Mouse (Mus musculus): ENCODE data around the gene Grid2.

The Grid2 gene

GRCm38 (mm10) chr6:64073406-64073805 lies 817.7 kb downstream of the Grid2 start:
- DNase-seq: no peak

GRCm38 (mm10) chr6:64077911-64078310 lies 822.2 kb downstream of the Grid2 start:
- no peak for DNase-seq

- no peak for DNase-seq
Measured at GRCm38 (mm10) chr6:64098662-64099061, 843.0 kb downstream of the Grid2 start.

- DNase-seq: no peak
Measured at GRCm38 (mm10) chr6:64114594-64114993, 858.9 kb downstream of the Grid2 start.

- no peak for DNase-seq
Measured at GRCm38 (mm10) chr6:64136275-64136674, 880.6 kb downstream of the Grid2 start.

- no peak for DNase-seq
Measured at GRCm38 (mm10) chr6:64148613-64149012, 892.9 kb downstream of the Grid2 start.

- no peak for DNase-seq
Measured at GRCm38 (mm10) chr6:64174995-64175612, 919.4 kb downstream of the Grid2 start.

GRCm38 (mm10) chr6:64193646-64194045 lies 938.0 kb downstream of the Grid2 start:
- no peak for DNase-seq

- no peak for DNase-seq
Measured at GRCm38 (mm10) chr6:64202396-64203122, 946.9 kb downstream of the Grid2 start.

- DNase-seq: peak; percentile 9 to 54
Measured at GRCm38 (mm10) chr6:64236351-64236750, 980.7 kb downstream of the Grid2 start.

- no peak for DNase-seq
Measured at GRCm38 (mm10) chr6:64240526-64240925, 984.9 kb downstream of the Grid2 start.

- DNase-seq: no peak
Measured at GRCm38 (mm10) chr6:64245951-64246350, 990.3 kb downstream of the Grid2 start.

- no peak for DNase-seq
Measured at GRCm38 (mm10) chr6:64251041-64251440, 995.4 kb downstream of the Grid2 start.

GRCm38 (mm10) chr6:64263517-64263916 lies 1007.8 kb downstream of the Grid2 start:
- DNase-seq: no peak

- DNase-seq: no peak
Measured at GRCm38 (mm10) chr6:64264224-64264623, 1008.5 kb downstream of the Grid2 start.

GRCm38 (mm10) chr6:64274319-64275114 lies 1018.8 kb downstream of the Grid2 start:
- no peak for DNase-seq

- no peak for DNase-seq
Measured at GRCm38 (mm10) chr6:64279927-64280326, 1024.3 kb downstream of the Grid2 start.

GRCm38 (mm10) chr6:64293761-64294160 lies 1038.1 kb downstream of the Grid2 start:
- DNase-seq: no peak

- DNase-seq: no peak
Measured at GRCm38 (mm10) chr6:64297633-64298032, 1042.0 kb downstream of the Grid2 start.

- DNase-seq: no peak
Measured at GRCm38 (mm10) chr6:64304709-64305476, 1049.2 kb downstream of the Grid2 start.

- no peak for DNase-seq
Measured at GRCm38 (mm10) chr6:64308631-64309030, 1053.0 kb downstream of the Grid2 start.

GRCm38 (mm10) chr6:64313132-64313531 lies 1057.5 kb downstream of the Grid2 start:
- DNase-seq: peak; percentile 0 to 22

GRCm38 (mm10) chr6:64326936-64327335 lies 1071.3 kb downstream of the Grid2 start:
- DNase-seq: no peak

All from kidney, postnatal 36 days (tissue).